Mouse (Mus musculus): ENCODE measurements at regions not wholly inside any gene's neighbourhood (a gene's known extent, or its start where the extent isn't known, plus 50 kb on each side); places are given as distances from the start of the nearest gene placed in this dataset.

- TF ChIP-seq CTCF (IDR thresholded peaks at IDR 0.05; ENCODE audit: low read depth) (peak; percentile 86), EP300 (optimal IDR thresholded peaks at IDR 0.05) (no peak)
Measured at GRCm38 (mm10) chr5:46443805-46444340, 586.5 kb upstream of the Lcorl start.

Measured in stomach, postnatal 0 days (tissue).